Mouse (Mus musculus) urinary bladder, postnatal 36 days (tissue): Measurements from ENCODE around the gene Nova2.

Experiments used
- DNase-seq, 2 experiments: peaks; one replicate each; pipeline ENCODE4 v3.0.0; 2022; ENCODE audit warnings: low spot score in 2 of 2, mixed read lengths in 1 of 2

Nova2 gene

GRCm38 (mm10) chr7:18986503-18986902, 60.8 kb downstream of the Nova2 start:
- no peak for DNase-seq

- DNase-seq: no peak
Measured at GRCm38 (mm10) chr7:18987100-18987499, 61.4 kb downstream of the Nova2 start, which contains the start of gene Nanos2. Gene Nanos2 (plus strand): TSS chr7:18987400.

GRCm38 (mm10) chr7:18987747-18988146, 62.1 kb downstream of the Nova2 start:
- no peak for DNase-seq

- no peak for DNase-seq
Measured at GRCm38 (mm10) chr7:18988780-18989179, 63.1 kb downstream of the Nova2 start.

- no peak for DNase-seq
Measured at GRCm38 (mm10) chr7:18989995-18990394, 64.3 kb downstream of the Nova2 start.

GRCm38 (mm10) chr7:18990601-18991295, 65.1 kb downstream of the Nova2 start, which contains the start of gene Mypop:
Gene Mypop (plus strand): TSS chr7:18991245.
- peak; percentile 98 to 99 for DNase-seq

GRCm38 (mm10) chr7:18991660-18992293, 66.1 kb downstream of the Nova2 start:
- DNase-seq: peak in 1 of 2 experiments; percentile 15

GRCm38 (mm10) chr7:18992294-18992675, 66.6 kb downstream of the Nova2 start:
- DNase-seq: peak in 1 of 2 experiments; percentile 19

GRCm38 (mm10) chr7:18993036-18993435, 67.3 kb downstream of the Nova2 start:
- DNase-seq: no peak

GRCm38 (mm10) chr7:18998835-18999234, 73.1 kb downstream of the Nova2 start:
- no peak for DNase-seq

- DNase-seq: no peak
Measured at GRCm38 (mm10) chr7:19000421-19000820, 74.7 kb downstream of the Nova2 start.

GRCm38 (mm10) chr7:19001066-19001806, 75.5 kb downstream of the Nova2 start:
- peak in 1 of 2 experiments; percentile 67 for DNase-seq

GRCm38 (mm10) chr7:19001807-19002085, 76.1 kb downstream of the Nova2 start:
- DNase-seq: no peak

GRCm38 (mm10) chr7:19002115-19002514, 76.4 kb downstream of the Nova2 start:
- no peak for DNase-seq

- DNase-seq: peak; percentile 65 to 67
Measured at GRCm38 (mm10) chr7:19002848-19003498, 77.3 kb downstream of the Nova2 start.

GRCm38 (mm10) chr7:19003902-19004630, 78.4 kb downstream of the Nova2 start, which contains the start of gene Irf2bp1:
Gene Irf2bp1 (plus strand): TSS chr7:19004044.
- DNase-seq: peak; percentile 93

GRCm38 (mm10) chr7:19004631-19005079, 79.0 kb downstream of the Nova2 start:
- DNase-seq: no peak

GRCm38 (mm10) chr7:19005417-19006121, 79.9 kb downstream of the Nova2 start:
- DNase-seq: no peak

- DNase-seq: peak; percentile 79 to 83
Measured at GRCm38 (mm10) chr7:19006476-19006875, 80.8 kb downstream of the Nova2 start.
